Mouse (Mus musculus) bone marrow, adult 2 months (tissue): ENCODE measurements around the gene Id1. TPM values are rescaled to one million over a fixed set of nuclear protein-coding genes. Genes with fewer than 3 reads are reported as not detected.

ENCODE experiments used
- H3K27ac ChIP-seq: fragments of 200-500 bp; 2 replicates; pipeline ENCODE4 v1.5.1; 2012; ENCODE audit warnings: low read depth, mild to moderate bottlenecking, control low read depth, inconsistent platforms, low read length; ENCODE audit not compliant: control insufficient read depth, poor library complexity, insufficient read depth
- H3K4me1 ChIP-seq: fragments of 200-500 bp; 2 replicates; pipeline ENCODE4 v1.6.1; 2011; ENCODE audit warnings: low read length; ENCODE audit not compliant: control insufficient read depth, insufficient read depth
- H3K4me3 ChIP-seq: fragments of 200-500 bp; replicated peaks from 2 replicates; pipeline ENCODE3; 2011; ENCODE audit warnings: mild to moderate bottlenecking, low read depth, low read length, control low read depth; ENCODE audit not compliant: control insufficient read depth
- CTCF ChIP-seq: fragments of 200-500 bp; IDR thresholded peaks from 2 replicates; pipeline ENCODE4 v1.5.1; 2011; ENCODE audit warnings: low read length, control low read depth; ENCODE audit not compliant: control insufficient read depth, insufficient read depth
- POLR2A ChIP-seq: fragments of 200-500 bp; IDR thresholded peaks from 2 replicates; pipeline ENCODE4 v1.6.1; 2011; ENCODE audit warnings: low read depth, mild to moderate bottlenecking, control low read depth, low read length, borderline replicate concordance; ENCODE audit not compliant: control insufficient read depth
- WGBS: fragments of 180-500 bp; shearing (Covaris S2); methylation state at CpG from one replicate; pipeline ENCODE4 v1.1.7; 2018; 5-methylcytosine and 5-hydroxymethylcytosine counted together
- polyA plus RNA-seq: library from polyadenylated mRNA; stranded (reverse); fragments of >200 nt; gene quantifications from 2 replicates; pipeline ENCODE4 v1.2.4, GENCODE M21; 2011; ENCODE audit warnings: low replicate concordance; ENCODE audit not compliant: missing spikeins, insufficient read depth, insufficient read length

The Id1 gene
- polyA plus RNA-seq, 1 experiment = 15.9 TPM

- H3K27ac ChIP-seq = no peak overlapping the region
- H3K4me1 ChIP-seq = no peaks in the 10 kb centered on the region; the same call in 1 of the 2 replicates
- no peak for TF ChIP-seq CTCF
- no peak for TF ChIP-seq POLR2A
- 85% methylated on average over 14 of the region's 14 CpGs for WGBS
- no peak overlapping the region for H3K4me3 ChIP-seq
Measured at GRCm38 (mm10) chr2:152727795-152728510, 8.1 kb upstream of the Id1 start.

GRCm38 (mm10) chr2:152728594-152728993, 7.5 kb upstream of the Id1 start:
- 74% methylated on average over 7 of the region's 7 CpGs for WGBS
- Histone ChIP-seq H3K4me1 (no peaks in the 10 kb centered on the region; the same call in 1 of the 2 replicates), H3K4me3 (no peak overlapping the region), H3K27ac (no peak overlapping the region)
- no peak for TF ChIP-seq POLR2A
- TF ChIP-seq CTCF = no peak

GRCm38 (mm10) chr2:152729013-152729635, 6.9 kb upstream of the Id1 start:
- 43% methylated on average over 8 of the region's 8 CpGs for WGBS
- Histone ChIP-seq H3K4me1 (no peaks in the 10 kb centered on the region; the same call in 1 of the 2 replicates), H3K27ac (no peak overlapping the region), H3K4me3 (no peak overlapping the region)
- TF ChIP-seq POLR2A (no peak), CTCF (no peak)

GRCm38 (mm10) chr2:152729636-152730020, 6.4 kb upstream of the Id1 start:
- Histone ChIP-seq H3K4me1 (no peaks in the 10 kb centered on the region; the same call in 1 of the 2 replicates), H3K27ac (no peak overlapping the region)
- WGBS = 68% methylated on average over 7 of the region's 7 CpGs

GRCm38 (mm10) chr2:152733201-152733600, 2.9 kb upstream of the Id1 start:
- TF ChIP-seq POLR2A (no peak), CTCF (no peak)
- WGBS = 88% methylated on average over 2 of the region's 2 CpGs
- Histone ChIP-seq H3K4me3 (no peak overlapping the region), H3K4me1 (no peaks in the 10 kb centered on the region; the same call in 1 of the 2 replicates), H3K27ac (no peak overlapping the region)

More at GRCm38 (mm10) chr2:152729636-152730020, 6.4 kb upstream of the Id1 start:
- no peak overlapping the region for H3K4me3 ChIP-seq
- TF ChIP-seq CTCF = no peak
- no peak for TF ChIP-seq POLR2A

GRCm38 (mm10) chr2:152734501-152734900, 1.6 kb upstream of the Id1 start:
- WGBS = 31% methylated on average over 10 of the region's 10 CpGs
- TF ChIP-seq POLR2A = no peak
- no peak for TF ChIP-seq CTCF
- Histone ChIP-seq H3K27ac (no peak overlapping the region), H3K4me3 (no peak overlapping the region), H3K4me1 (no peaks in the 10 kb centered on the region; the same call in 1 of the 2 replicates)

- H3K4me1 ChIP-seq = no peaks in the 10 kb centered on the region; the same call in 1 of the 2 replicates
- WGBS = under 1% methylated on average over 28 of the region's 28 CpGs
- no peak overlapping the region for H3K4me3 ChIP-seq
- H3K27ac ChIP-seq = no peak overlapping the region
- no peak for TF ChIP-seq POLR2A
- TF ChIP-seq CTCF = no peak
Measured at GRCm38 (mm10) chr2:152734984-152735383, 1.1 kb upstream of the Id1 start.

- no peaks in the 10 kb centered on the region; the same call in 1 of the 2 replicates for H3K4me1 ChIP-seq
- 1% methylated on average over 22 of the region's 22 CpGs for WGBS
- TF ChIP-seq CTCF = no peak
- no peak for TF ChIP-seq POLR2A
- H3K27ac ChIP-seq = peak overlapping the region; percentile 86
- peak overlapping the region; percentile 80 for H3K4me3 ChIP-seq
Measured at GRCm38 (mm10) chr2:152736748-152737147, 697 bp downstream of the Id1 start.

- Histone ChIP-seq H3K4me3 (peak overlapping the region; percentile 61), H3K27ac (peak overlapping the region; percentile 42), H3K4me1 (no peaks in the 10 kb centered on the region; the same call in 1 of the 2 replicates)
- TF ChIP-seq CTCF (no peak), POLR2A (no peak)
- 33% methylated on average over 10 of the region's 10 CpGs for WGBS
Measured at GRCm38 (mm10) chr2:152737306-152738221, 1.5 kb downstream of the Id1 start.
